Mouse (Mus musculus) liver, embryonic 11.5 days (tissue): Measurements from ENCODE around the gene Hes1. TPM values are rescaled to one million over a fixed set of nuclear protein-coding genes. Genes with fewer than 3 reads are reported as not detected.

Experiments
- ATAC-seq: fragments of 200-750 bp; cut with Nextera tagmentation; replicated peaks from 2 replicates; pipeline ENCODE4 v1.8.0; 2017; ENCODE audit warnings: moderate number of reproducible peaks, mild to moderate bottlenecking, moderate TSS enrichment, moderate library complexity; ENCODE audit not compliant: low FRiP score
- DNase-seq: peaks from one replicate; pipeline ENCODE4 v3.0.0-alpha.2; 2017; ENCODE audit warnings: low spot score
- H3K27ac ChIP-seq: fragments of 300-500 bp; sonication (generic); 2 replicates; pipeline ENCODE4 v1.5.1; 2014; ENCODE audit warnings: mild to moderate bottlenecking, low read depth, low read length, control low read depth
- H3K27me3 ChIP-seq: fragments of 300-500 bp; sonication (generic); replicated peaks from 2 replicates; pipeline ENCODE4 v1.6.1; 2014; ENCODE audit warnings: low read length, mixed read lengths; ENCODE audit not compliant: control insufficient read depth, insufficient read depth
- H3K36me3 ChIP-seq: fragments of 300-500 bp; sonication (generic); 2 replicates; pipeline ENCODE4 v1.6.1; 2014; ENCODE audit warnings: mild to moderate bottlenecking, low read length, moderate library complexity, mixed read lengths; ENCODE audit not compliant: control insufficient read depth, insufficient read depth
- H3K4me1 ChIP-seq: fragments of 300-500 bp; sonication (generic); replicated peaks from 2 replicates; pipeline ENCODE4 v1.6.1; 2014; ENCODE audit warnings: low read length, mixed read lengths; ENCODE audit not compliant: control insufficient read depth, insufficient read depth
- H3K4me2 ChIP-seq: fragments of 300-500 bp; sonication (generic); 2 replicates; pipeline ENCODE4 v1.6.1; 2014; ENCODE audit warnings: mild to moderate bottlenecking, control low read depth, moderate library complexity
- H3K4me3 ChIP-seq: fragments of 300-500 bp; sonication (generic); 2 replicates; pipeline ENCODE4 v1.5.1; 2014; ENCODE audit warnings: low read depth, low read length, control low read depth
- H3K9ac ChIP-seq: fragments of 300-500 bp; sonication (generic); 2 replicates; pipeline ENCODE4 v1.6.1; 2014; ENCODE audit warnings: low read depth, low read length, control low read depth
- H3K9me3 ChIP-seq: fragments of 300-500 bp; sonication (generic); 2 replicates; pipeline ENCODE4 v1.6.1; 2016; ENCODE audit warnings: low read length, inconsistent platforms, mixed read lengths; ENCODE audit not compliant: control insufficient read depth
- WGBS: fragments of 180-500 bp; shearing (Covaris S2); extraction: QIAGEN DNeasy Blood & Tissue Kit; methylation state at CpG from one replicate; pipeline ENCODE4 v1.1.7; 2014; 5-methylcytosine and 5-hydroxymethylcytosine counted together
- polyA plus RNA-seq: library from polyadenylated mRNA; unstranded; fragments of >200 nt; fragmentation: Nextera tagmentation; extraction: Ambion mirVana; gene quantifications from 2 replicates; pipeline ENCODE4 v1.2.1, GENCODE M21; 2014

The Hes1 gene
- polyA plus RNA-seq, 1 experiment from 2014 or later: 25.3 TPM

DNA sequence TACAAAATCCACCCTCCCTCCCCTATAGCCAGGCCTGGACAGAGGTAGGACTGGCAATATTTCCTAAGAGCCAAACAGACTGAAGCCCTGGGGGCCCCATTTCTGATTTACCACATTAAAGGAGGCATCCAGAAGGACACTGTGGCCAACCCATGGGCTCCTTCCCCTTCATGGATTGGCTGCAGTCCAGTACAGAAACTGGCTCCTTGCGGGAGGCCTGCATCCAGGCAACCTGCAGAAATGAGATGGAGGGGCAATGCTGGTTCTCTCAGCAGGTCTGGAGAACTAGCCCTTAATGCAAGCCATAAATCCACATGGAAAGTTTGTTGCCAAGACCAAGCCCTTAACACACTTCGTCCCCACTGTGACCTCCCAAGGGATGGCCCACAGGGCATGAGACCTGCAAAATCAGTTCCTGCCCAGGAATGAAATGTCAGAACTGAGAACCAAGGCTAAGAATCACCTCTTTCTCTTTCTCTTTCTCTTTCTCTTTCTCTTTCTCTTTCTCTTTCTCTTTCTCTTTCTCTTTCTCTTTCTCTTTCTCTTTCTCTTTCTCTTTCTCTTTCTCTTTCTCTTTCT, 31.8 kb upstream of the Hes1 start:
- Histone ChIP-seq H3K27me3 (no peaks in the 10 kb centered on the region; the same call in 1 of the 2 replicates), H3K4me2 (no peak overlapping the region), H3K9ac (no peak overlapping the region), H3K27ac (no peak overlapping the region), H3K4me3 (no peak overlapping the region), H3K9me3 (no peaks in the 10 kb centered on the region), H3K36me3 (no peaks in the 10 kb centered on the region), H3K4me1 (peaks cover 24% of the 10 kb centered on the region)
- ATAC-seq (no peak), DNase-seq (no peak)
- 91% methylated on average over 2 of the region's 2 CpGs for whole genome bisulfite sequencing

DNA sequence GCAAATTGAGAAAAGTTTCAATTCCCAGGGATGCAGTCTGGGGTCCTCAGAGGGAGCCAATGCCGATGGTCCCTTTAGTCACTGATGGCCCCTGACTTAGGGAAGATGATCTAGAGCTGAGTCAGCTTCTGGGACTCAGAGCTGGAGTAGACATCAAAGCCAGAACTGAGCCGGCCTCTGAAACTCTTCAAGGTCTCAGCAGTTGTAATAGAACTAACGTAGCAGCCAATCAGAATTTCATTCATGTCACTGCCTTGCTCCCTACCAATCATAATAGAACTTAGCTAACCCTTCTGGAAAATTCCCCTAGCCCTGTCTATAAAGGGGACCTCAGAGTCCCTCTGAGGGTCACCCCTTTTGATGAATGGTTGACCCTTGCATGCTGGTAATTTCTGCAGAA, 30.8 kb upstream of the Hes1 start:
- Histone ChIP-seq H3K27ac (no peak overlapping the region), H3K4me1 (peaks cover 24% of the 10 kb centered on the region), H3K9ac (no peak overlapping the region), H3K9me3 (no peaks in the 10 kb centered on the region), H3K27me3 (no peaks in the 10 kb centered on the region; the same call in 1 of the 2 replicates), H3K36me3 (no peaks in the 10 kb centered on the region), H3K4me2 (no peak overlapping the region), H3K4me3 (no peak overlapping the region)
- 82% methylated on average over 3 of the region's 3 CpGs for WGBS
- no peak for DNase-seq
- ATAC-seq: no peak

DNA sequence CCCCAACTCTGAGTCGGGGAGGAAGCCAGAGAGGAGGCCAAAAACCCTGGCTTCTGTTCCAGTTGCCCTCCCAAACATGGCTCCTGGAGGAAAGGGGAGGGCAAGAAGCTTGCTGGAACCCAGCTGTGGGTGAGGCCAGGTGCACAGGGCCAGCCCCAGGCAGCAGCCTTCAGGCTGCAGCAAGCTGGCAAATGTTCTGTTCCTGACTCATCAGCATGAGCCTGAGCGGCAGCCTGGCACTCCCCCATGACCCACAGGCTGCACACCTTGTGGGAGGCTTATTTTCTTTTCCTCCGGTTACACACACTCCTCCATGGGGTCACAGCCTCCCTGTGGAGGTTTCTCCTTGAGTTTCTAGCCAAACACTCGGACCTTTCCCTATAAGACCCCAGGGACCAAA, 30.2 kb upstream of the Hes1 start:
- H3K4me1 ChIP-seq: peaks cover 24% of the 10 kb centered on the region
- DNase-seq: no peak
- no peak overlapping the region for H3K27ac ChIP-seq
- ATAC-seq: no peak
- no peaks in the 10 kb centered on the region for H3K9me3 ChIP-seq
- 45% methylated on average over 4 of the region's 4 CpGs for WGBS
- H3K27me3 ChIP-seq: no peaks in the 10 kb centered on the region; the same call in 1 of the 2 replicates
- no peak overlapping the region for H3K4me2 ChIP-seq
- no peak overlapping the region for H3K9ac ChIP-seq
- H3K36me3 ChIP-seq: no peaks in the 10 kb centered on the region
- no peak overlapping the region for H3K4me3 ChIP-seq

DNA sequence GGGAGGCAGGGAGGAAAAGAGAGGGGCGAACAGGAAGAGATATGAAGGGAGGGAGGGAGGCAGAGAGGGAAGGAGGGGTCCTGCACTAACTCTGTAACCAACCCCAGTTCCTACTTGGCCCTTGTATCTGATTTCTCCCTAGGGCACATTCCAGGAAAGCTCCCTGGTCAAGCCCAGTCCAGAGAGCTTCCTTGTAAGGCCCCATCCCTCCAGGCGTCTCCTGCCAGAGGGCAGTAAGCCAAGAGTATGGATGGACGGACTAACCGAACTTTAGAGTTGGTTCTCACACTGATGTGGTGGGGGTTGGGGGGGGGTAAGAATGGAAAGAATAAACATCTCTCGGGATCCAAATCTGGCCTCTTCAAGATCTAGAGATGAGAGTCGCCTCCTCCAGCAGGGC, 29.7 kb upstream of the Hes1 start:
- no peak for ATAC-seq
- Histone ChIP-seq H3K27ac (no peak overlapping the region), H3K9me3 (no peaks in the 10 kb centered on the region), H3K27me3 (no peaks in the 10 kb centered on the region; the same call in 1 of the 2 replicates), H3K9ac (no peak overlapping the region), H3K4me2 (no peak overlapping the region), H3K4me1 (peaks cover 29% of the 10 kb centered on the region), H3K36me3 (no peaks in the 10 kb centered on the region), H3K4me3 (no peak overlapping the region)
- no peak for DNase-seq
- WGBS: 47% methylated on average over 5 of the region's 6 CpGs

DNA sequence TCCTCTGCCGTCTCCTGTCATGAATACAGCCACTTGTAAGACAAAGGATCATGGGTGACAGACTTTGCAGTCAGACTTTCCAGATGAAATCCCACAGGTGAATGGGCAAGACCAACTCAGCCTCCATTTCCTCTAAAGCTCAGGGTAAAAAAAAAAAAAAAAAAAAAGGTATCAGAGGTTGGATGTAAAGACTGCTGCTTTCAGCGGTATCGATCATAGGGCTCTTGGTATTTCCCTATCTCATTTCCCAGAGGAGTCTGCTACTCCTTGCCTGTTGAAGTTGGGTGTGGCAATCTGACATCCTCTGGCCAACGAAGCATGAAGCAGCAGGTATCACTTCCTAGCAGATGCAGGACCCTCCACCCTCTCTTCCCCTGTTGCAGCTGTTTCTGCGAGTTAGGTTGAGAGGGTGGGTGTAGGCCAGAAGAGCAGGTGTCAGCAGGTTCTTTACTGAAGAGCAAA, 29.2 kb upstream of the Hes1 start:
- no peak overlapping the region for H3K4me2 ChIP-seq
- H3K27me3 ChIP-seq: no peaks in the 10 kb centered on the region; the same call in 1 of the 2 replicates
- peaks cover 33% of the 10 kb centered on the region for H3K4me1 ChIP-seq
- no peaks in the 10 kb centered on the region for H3K36me3 ChIP-seq
- no peak overlapping the region for H3K9ac ChIP-seq
- H3K4me3 ChIP-seq: no peak overlapping the region
- ATAC-seq (no peak; the same call in 1 of the 2 replicates), DNase-seq (no peak)
- no peaks in the 10 kb centered on the region for H3K9me3 ChIP-seq
- no peak overlapping the region for H3K27ac ChIP-seq
- WGBS: 50% methylated on average over 5 of the region's 5 CpGs

DNA sequence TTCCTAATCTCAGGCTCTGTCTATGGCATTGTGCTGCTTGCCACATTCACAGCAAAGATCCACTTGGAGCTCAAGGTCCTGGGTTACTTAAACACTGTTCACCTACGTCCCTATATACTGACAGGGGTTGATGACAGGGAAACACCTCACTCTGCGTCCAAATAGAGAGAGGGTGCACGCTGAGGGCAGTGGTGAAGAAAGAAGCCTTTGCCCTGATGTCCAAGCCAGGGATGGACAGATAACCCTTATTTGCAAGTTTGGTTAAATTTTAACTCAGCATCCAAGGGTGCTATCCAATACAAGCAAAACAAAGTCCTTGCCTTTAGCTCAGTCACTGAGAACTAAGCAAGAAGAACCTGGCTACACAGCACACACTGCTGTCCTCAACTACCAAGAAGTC, 28.1 kb upstream of the Hes1 start:
- Histone ChIP-seq H3K4me1 (peaks cover 33% of the 10 kb centered on the region), H3K27ac (peak overlapping the region; percentile 64), H3K27me3 (no peaks in the 10 kb centered on the region; the same call in 1 of the 2 replicates), H3K4me3 (no peak overlapping the region), H3K9ac (no peak overlapping the region), H3K4me2 (no peak overlapping the region), H3K36me3 (no peaks in the 10 kb centered on the region), H3K9me3 (no peaks in the 10 kb centered on the region)
- DNase-seq: no peak
- 77% methylated on average over 3 of the region's 3 CpGs for WGBS
- ATAC-seq: peak; percentile 49; the same call in 1 of the 2 replicates

DNA sequence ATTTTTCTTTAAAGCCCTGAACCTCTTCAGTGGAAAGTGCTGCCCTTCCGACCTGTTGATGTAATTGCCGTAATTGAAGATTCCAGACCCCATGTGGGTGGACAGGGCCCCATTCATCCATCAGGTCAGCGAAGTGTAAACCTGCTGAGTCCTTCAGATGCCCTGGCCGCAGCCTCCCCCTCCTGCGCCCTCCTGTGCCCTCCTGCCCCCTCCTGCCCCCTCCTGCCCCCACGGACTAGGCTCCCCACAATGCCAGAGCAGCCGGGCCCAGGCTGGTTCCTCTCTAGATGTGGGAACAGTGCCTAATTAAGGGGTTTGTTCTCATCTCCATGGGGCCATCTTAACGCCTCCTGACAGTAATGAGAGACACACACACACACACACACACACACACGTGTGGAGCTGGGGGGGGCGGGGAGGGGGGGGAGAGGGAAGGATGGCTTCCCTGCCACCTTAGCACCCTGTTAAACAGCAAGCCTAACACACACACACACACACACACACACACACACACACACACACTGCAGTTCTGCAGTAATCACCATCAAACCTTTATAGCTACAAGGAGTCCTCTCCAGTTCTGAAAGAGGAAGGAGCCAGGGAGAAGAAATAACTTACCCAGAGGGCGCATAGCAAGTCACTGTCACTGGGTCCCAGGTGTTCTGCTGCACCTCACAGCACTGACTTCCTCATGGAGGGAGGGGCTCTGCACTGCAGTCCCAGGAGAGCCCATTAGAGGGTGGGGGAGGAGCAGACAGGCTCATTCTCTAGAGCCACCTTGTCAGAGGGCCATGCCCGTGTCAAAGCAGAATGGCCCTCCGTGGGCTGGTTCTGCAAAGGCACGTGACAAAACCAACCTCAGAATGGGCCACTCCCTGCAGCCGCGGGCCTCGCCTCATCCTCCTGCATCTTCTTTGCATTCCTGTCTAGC, 25.3 kb upstream of the Hes1 start:
- no peak overlapping the region for H3K27ac ChIP-seq
- peaks cover 31% of the 10 kb centered on the region for H3K4me1 ChIP-seq
- ATAC-seq: no peak
- no peak for DNase-seq
- H3K9me3 ChIP-seq: no peaks in the 10 kb centered on the region
- H3K36me3 ChIP-seq: no peaks in the 10 kb centered on the region
- H3K9ac ChIP-seq: no peak overlapping the region
- WGBS: 30% methylated on average over 17 of the region's 17 CpGs
- H3K27me3 ChIP-seq: no peaks in the 10 kb centered on the region
- no peak overlapping the region for H3K4me3 ChIP-seq
- H3K4me2 ChIP-seq: no peak overlapping the region

DNA sequence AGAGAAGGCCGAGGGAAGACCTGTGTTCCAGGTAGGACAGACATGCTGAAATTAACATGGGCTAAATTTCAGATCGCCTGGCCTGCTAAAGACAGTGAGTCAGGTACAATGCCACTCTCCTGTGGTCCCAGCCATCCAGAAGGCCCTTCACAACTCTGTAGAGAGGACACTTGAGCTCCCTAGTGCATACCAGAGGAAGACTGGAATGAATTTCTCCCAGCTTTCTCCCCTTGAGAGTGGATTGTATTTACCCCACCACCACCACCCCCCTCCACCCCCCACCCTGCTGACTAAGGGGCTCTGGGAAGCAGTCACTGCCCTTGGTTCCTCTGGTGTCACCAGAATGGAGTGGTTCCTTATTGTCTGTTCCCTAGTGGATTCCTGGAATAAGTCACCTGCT, 24.3 kb upstream of the Hes1 start:
- Histone ChIP-seq H3K9me3 (no peaks in the 10 kb centered on the region), H3K27ac (no peak overlapping the region), H3K4me2 (no peak overlapping the region), H3K27me3 (no peaks in the 10 kb centered on the region), H3K9ac (no peak overlapping the region), H3K4me3 (no peak overlapping the region), H3K4me1 (peaks cover 24% of the 10 kb centered on the region), H3K36me3 (no peaks in the 10 kb centered on the region)
- no peak for ATAC-seq
- DNase-seq: no peak
- WGBS: 84% methylated on average over 2 of the region's 2 CpGs
